ENCODE assay signal across 8 mouse cellular contexts in the genomic region with DNA sequence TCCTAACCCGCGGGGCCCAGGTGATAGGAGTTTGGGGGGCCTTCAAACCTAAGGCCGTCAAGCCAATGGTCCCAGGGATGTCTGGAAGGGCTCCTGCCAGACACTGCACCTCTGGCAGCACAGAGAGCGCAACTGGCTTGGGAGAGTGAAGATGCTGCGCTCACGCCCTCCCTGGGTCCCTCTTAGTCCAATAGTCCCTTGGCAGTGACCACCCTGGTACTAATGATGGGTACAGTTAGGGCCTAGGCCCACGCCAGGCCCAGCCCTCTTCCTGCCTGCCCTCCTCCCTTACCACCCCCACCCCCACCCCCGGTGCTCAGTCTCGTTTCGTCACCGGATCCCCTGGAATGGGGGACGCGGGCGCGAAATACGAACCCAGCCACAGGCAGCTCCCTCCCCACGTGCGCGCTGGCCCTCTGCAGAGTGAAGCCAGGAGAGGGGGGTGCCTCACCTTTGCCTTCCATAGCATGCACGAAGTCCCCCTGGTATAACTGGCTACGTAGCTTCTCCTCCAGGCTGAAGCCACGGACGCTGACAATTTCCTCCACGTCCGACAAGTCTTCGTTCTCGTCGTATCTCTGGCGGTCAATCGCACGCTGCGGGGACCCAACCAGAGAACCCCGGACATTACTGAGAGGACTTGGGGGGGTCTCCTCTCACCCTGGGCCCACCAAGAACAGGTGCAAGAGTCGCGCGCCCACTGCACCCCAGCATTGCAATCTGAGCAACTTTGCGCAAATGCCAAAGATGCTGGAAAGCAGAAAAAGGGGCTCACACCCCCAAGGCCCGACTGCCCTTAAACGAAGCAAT. TPM values are rescaled to one million over a fixed set of nuclear protein-coding genes. Genes with fewer than 3 reads are reported as not detected.
A peak's percentile ranks its signal among the peaks of the same experiment; 100 is the strongest.
DNase-seq lines count a peak whose midpoint lies in the region; ATAC-seq lines count a peak whose summit lies in the region.

No protein-coding gene starts in this region.

- no peaks in the 10 kb centered on the region for H3K9me3 ChIP-seq in kidney, embryonic 16.5 days (ENCODE audit: low read length)
- no peaks in the 10 kb centered on the region for H3K9me3 ChIP-seq in embryonic facial prominence, embryonic 14.5 days (ENCODE audit: control insufficient read depth, low read length)
- no peaks in the 10 kb centered on the region for H3K9me3 ChIP-seq in hindbrain, embryonic 13.5 days
- no peaks in the 10 kb centered on the region for H3K9me3 ChIP-seq in liver, embryonic 15.5 days (replicated peaks)
- H3K9me3 ChIP-seq in neural tube, embryonic 12.5 days: no peaks in the 10 kb centered on the region

- H3K4me1 ChIP-seq in kidney, embryonic 16.5 days (ENCODE audit: insufficient read depth, low read length): peaks cover 61% of the 10 kb centered on the region
- peaks cover 20% of the 10 kb centered on the region for H3K4me1 ChIP-seq in embryonic facial prominence, embryonic 14.5 days (ENCODE audit: control insufficient read depth, insufficient read depth, low read length)
- peaks cover 67% of the 10 kb centered on the region for H3K4me1 ChIP-seq in hindbrain, embryonic 13.5 days (replicated peaks)
- H3K4me1 ChIP-seq in liver, embryonic 15.5 days (replicated peaks): peaks cover 43% of the 10 kb centered on the region
- peaks cover 52% of the 10 kb centered on the region for H3K4me1 ChIP-seq in neural tube, embryonic 12.5 days

- DNase-seq in kidney, adult 11 months: no peak
- DNase-seq in Muller cell, postnatal 12 days (ENCODE audit: inconsistent ontology term): peak; percentile 66
- peak; percentile 61 for DNase-seq in embryonic facial prominence, embryonic 14.5 days (ENCODE audit: low spot score)
- no peak for DNase-seq in spleen, postnatal 36 days (ENCODE audit: low spot score in 2 of 2)

- peak overlapping the region; percentile 80 for H3K4me3 ChIP-seq in kidney, embryonic 16.5 days (ENCODE audit: low read length)
- H3K4me3 ChIP-seq in embryonic facial prominence, embryonic 14.5 days (ENCODE audit: low read depth, low read length): peak overlapping the region; percentile 67
- peak overlapping the region; percentile 66 for H3K4me3 ChIP-seq in hindbrain, embryonic 13.5 days
- peak overlapping the region; percentile 70 for H3K4me3 ChIP-seq in liver, embryonic 15.5 days (replicated peaks)
- peak overlapping the region; percentile 67 for H3K4me3 ChIP-seq in neural tube, embryonic 12.5 days

- peak overlapping the region; percentile 96 for H3K27ac ChIP-seq in kidney, embryonic 16.5 days (ENCODE audit: low read length)
- peak overlapping the region; percentile 83; the same call in 1 of the 2 replicates for H3K27ac ChIP-seq in embryonic facial prominence, embryonic 14.5 days (replicated peaks; ENCODE audit: low read depth, low read length)
- H3K27ac ChIP-seq in hindbrain, embryonic 13.5 days: peak overlapping the region; percentile 88; the same call in 1 of the 2 replicates
- H3K27ac ChIP-seq in liver, embryonic 15.5 days (replicated peaks): no peak overlapping the region
- no peak overlapping the region for H3K27ac ChIP-seq in neural tube, embryonic 12.5 days

- H3K9ac ChIP-seq in kidney, embryonic 16.5 days (replicated peaks; ENCODE audit: low read length): peak overlapping the region; percentile 88
- peak overlapping the region; percentile 84 for H3K9ac ChIP-seq in embryonic facial prominence, embryonic 14.5 days (ENCODE audit: low read depth, low read length)
- peak overlapping the region; percentile 70 for H3K9ac ChIP-seq in hindbrain, embryonic 13.5 days
- H3K9ac ChIP-seq in liver, embryonic 15.5 days: peak overlapping the region; percentile 60
- peak overlapping the region; percentile 74 for H3K9ac ChIP-seq in neural tube, embryonic 12.5 days

- H3K4me2 ChIP-seq in kidney, embryonic 16.5 days (replicated peaks; ENCODE audit: low read depth, low read length): peak overlapping the region; percentile 96
- peak overlapping the region; percentile 99 for H3K4me2 ChIP-seq in embryonic facial prominence, embryonic 14.5 days (ENCODE audit: low read depth, low read length)
- peak overlapping the region; percentile 87 for H3K4me2 ChIP-seq in hindbrain, embryonic 13.5 days
- H3K4me2 ChIP-seq in liver, embryonic 15.5 days: peak overlapping the region; percentile 91
- peak overlapping the region; percentile 98 for H3K4me2 ChIP-seq in neural tube, embryonic 12.5 days (replicated peaks)

- ATAC-seq in kidney, embryonic 16.5 days (ENCODE audit: low FRiP score, low TSS enrichment): peak; percentile 72
- ATAC-seq in embryonic facial prominence, embryonic 14.5 days (ENCODE audit: low read depth): peak; percentile 26
- ATAC-seq in hindbrain, embryonic 13.5 days (ENCODE audit: low FRiP score): 0 out of 2 replicates have a peak, but pooled peaks have one; percentile 18
- no peak for ATAC-seq in liver, embryonic 15.5 days (ENCODE audit: insufficient read depth)
- ATAC-seq in neural tube, embryonic 12.5 days (ENCODE audit: low FRiP score, low read depth): 0 out of 2 replicates have a peak, but pooled peaks have one; percentile 22

- WGBS in kidney, embryonic 16.5 days: 4% methylated on average over 39 of the region's 39 CpGs
- 3% methylated on average over 36 of the region's 39 CpGs for WGBS in embryonic facial prominence, embryonic 14.5 days
- WGBS in hindbrain, embryonic 13.5 days: 1% methylated on average over 39 of the region's 39 CpGs
- WGBS in liver, embryonic 15.5 days (ENCODE audit: insufficient replicate concordance): 7% methylated on average over 39 of the region's 39 CpGs
- WGBS in neural tube, embryonic 12.5 days: 2% methylated on average over 39 of the region's 39 CpGs

- no peaks in the 10 kb centered on the region for H3K27me3 ChIP-seq in kidney, embryonic 16.5 days (ENCODE audit: insufficient read depth, low read length)
- H3K27me3 ChIP-seq in embryonic facial prominence, embryonic 14.5 days (replicated peaks; ENCODE audit: control insufficient read depth, insufficient read depth, low read length): 0 out of 2 replicates have a peak, but pooled peaks cover 2% of the 10 kb centered on the region
- 0 out of 2 replicates have a peak, but pooled peaks cover 4% of the 10 kb centered on the region for H3K27me3 ChIP-seq in hindbrain, embryonic 13.5 days
- H3K27me3 ChIP-seq in liver, embryonic 15.5 days: peaks cover 50% of the 10 kb centered on the region
- H3K27me3 ChIP-seq in neural tube, embryonic 12.5 days (replicated peaks): no peaks in the 10 kb centered on the region

- H3K36me3 ChIP-seq in kidney, embryonic 16.5 days (ENCODE audit: insufficient read depth, low read length): no peaks in the 10 kb centered on the region
- no peaks in the 10 kb centered on the region; the same call in 1 of the 2 replicates for H3K36me3 ChIP-seq in embryonic facial prominence, embryonic 14.5 days (ENCODE audit: control insufficient read depth, insufficient read depth, low read length)
- no peaks in the 10 kb centered on the region for H3K36me3 ChIP-seq in hindbrain, embryonic 13.5 days
- H3K36me3 ChIP-seq in liver, embryonic 15.5 days (replicated peaks): no peaks in the 10 kb centered on the region
- H3K36me3 ChIP-seq in neural tube, embryonic 12.5 days: no peaks in the 10 kb centered on the region

RNA-seq across cellular contexts. Expression of a gene that starts 2.2 kb away (rescaled TPM):
- 92.2 and 95.6 TPM in 2 replicates for polyA plus RNA-seq in kidney, embryonic 16.5 days (2015; fragmentation: Nextera tagmentation; extraction: Ambion mirVana)
- polyA plus RNA-seq in embryonic facial prominence, embryonic 14.5 days (2014; fragmentation: Nextera tagmentation; extraction: Ambion mirVana): 30.1 and 31.0 TPM in 2 replicates
- 101 and 104 TPM in 2 replicates for polyA plus RNA-seq in hindbrain, embryonic 13.5 days (2015; fragmentation: Nextera tagmentation; extraction: Ambion mirVana)
- 15.0 and 15.6 TPM in 2 replicates for polyA plus RNA-seq in liver, embryonic 15.5 days (2015; fragmentation: Nextera tagmentation; extraction: Ambion mirVana)
- 105 and 106 TPM in 2 replicates for polyA plus RNA-seq in neural tube, embryonic 12.5 days (2016; fragmentation: Nextera tagmentation; extraction: Ambion mirVana)

RNA-seq across cellular contexts. Expression of a gene that starts 27.5 kb away (rescaled TPM):
- 17.5 and 22.1 TPM in 2 replicates for polyA plus RNA-seq in kidney, embryonic 16.5 days (2015; fragmentation: Nextera tagmentation; extraction: Ambion mirVana)
- 19.5 and 20.8 TPM in 2 replicates for polyA plus RNA-seq in embryonic facial prominence, embryonic 14.5 days (2014; fragmentation: Nextera tagmentation; extraction: Ambion mirVana)
- 11.8 and 12.3 TPM in 2 replicates for polyA plus RNA-seq in hindbrain, embryonic 13.5 days (2015; fragmentation: Nextera tagmentation; extraction: Ambion mirVana)
- 7.8 and 8.3 TPM in 2 replicates for polyA plus RNA-seq in liver, embryonic 15.5 days (2015; fragmentation: Nextera tagmentation; extraction: Ambion mirVana)
- 13.9 and 14.2 TPM in 2 replicates for polyA plus RNA-seq in neural tube, embryonic 12.5 days (2016; fragmentation: Nextera tagmentation; extraction: Ambion mirVana)

RNA-seq across cellular contexts. Expression of a gene that starts 59.4 kb away (rescaled TPM):
- 0.56 TPM in 1 of 2 replicates, not detected in the other for polyA plus RNA-seq in kidney, embryonic 16.5 days (2015; fragmentation: Nextera tagmentation; extraction: Ambion mirVana)
- polyA plus RNA-seq in embryonic facial prominence, embryonic 14.5 days (2014; fragmentation: Nextera tagmentation; extraction: Ambion mirVana): 0.34 and 3.6 TPM in 2 replicates
- 0.65 and 1.5 TPM in 2 replicates for polyA plus RNA-seq in hindbrain, embryonic 13.5 days (2015; fragmentation: Nextera tagmentation; extraction: Ambion mirVana)
- not detected in 2 replicates for polyA plus RNA-seq in liver, embryonic 15.5 days (2015; fragmentation: Nextera tagmentation; extraction: Ambion mirVana)
- not detected in 2 replicates for polyA plus RNA-seq in neural tube, embryonic 12.5 days (2016; fragmentation: Nextera tagmentation; extraction: Ambion mirVana)

Comparison
In these comparisons a context has a peak if more than half of its experiments do, and no peak if none do; other contexts are left out.
1. H3K27ac ChIP-seq: peak in kidney, embryonic 16.5 days (single experiment), embryonic facial prominence, embryonic 14.5 days (single experiment) and hindbrain, embryonic 13.5 days (single experiment); none in liver, embryonic 15.5 days (single experiment) and neural tube, embryonic 12.5 days (single experiment).
2. DNase-seq: peak in Muller cell, postnatal 12 days (single experiment) and embryonic facial prominence, embryonic 14.5 days (single experiment); none in kidney, adult 11 months (single experiment) and spleen, postnatal 36 days (0 of 2).
3. Peak in every context shown above with its lines, with median percentiles within 50 percentile points of each other: H3K4me2 ChIP-seq, H3K4me3 ChIP-seq and H3K9ac ChIP-seq.